Comparison of ENCODE assay signal across 16 mouse cellular contexts in genomic region chr12:75995086-75995485, GRCm38 (mm10).
DNase-seq lines count a peak whose midpoint lies in the region; ATAC-seq and TF ChIP-seq lines count a peak whose summit lies in the region.
"Had no signal": no experiment of that assay in that cellular context is flagged by ENCODE, and none has a peak within 500 bp of the region (broad histone marks: within the 10 kb centered on the region; RNA-seq: fewer than 3 reads in every experiment).

No protein-coding gene starts in this region.

- H3K4me1 ChIP-seq in heart, embryonic 14.5 days (ENCODE audit: control insufficient read depth in 2 of 2, insufficient read depth in 2 of 2, low read length in 2 of 2): peaks cover 4 to 22% of the 10 kb centered on the region in 2 experiments
- no peaks in the 10 kb centered on the region for H3K4me1 ChIP-seq in heart, embryonic 10.5 days
- no peaks in the 10 kb centered on the region for H3K4me1 ChIP-seq in lung, embryonic 14.5 days (ENCODE audit: insufficient read depth)
- no peaks in the 10 kb centered on the region; the same call in 1 of the 2 replicates for H3K4me1 ChIP-seq in lung, adult 2 months (ENCODE audit: control insufficient read depth, insufficient read depth, low read length)
- H3K4me1 ChIP-seq: embryonic facial prominence, embryonic 15.5 days; liver, embryonic 12.5 days; megakaryocyte, embryonic 14.5 days had no signal

- TF ChIP-seq CTCF in lung, embryonic 14.5 days (IDR thresholded peaks at IDR 0.05; ENCODE audit: low read depth): no peak
- TF ChIP-seq CTCF in lung, adult 2 months (IDR thresholded peaks at IDR 0.05; ENCODE audit: insufficient read depth, low read length): no peak

- no peaks in the 10 kb centered on the region for H3K9me3 ChIP-seq in heart, embryonic 14.5 days (ENCODE audit: control insufficient read depth, low read length)
- H3K9me3 ChIP-seq in heart, embryonic 10.5 days: no peaks in the 10 kb centered on the region
- H3K9me3 ChIP-seq in lung, embryonic 14.5 days (ENCODE audit: low read depth, low read length): no peaks in the 10 kb centered on the region
- H3K9me3 ChIP-seq: embryonic facial prominence, embryonic 15.5 days; liver, embryonic 12.5 days; megakaryocyte, embryonic 14.5 days had no signal

- TF ChIP-seq POLR2A in lung, adult 2 months (IDR thresholded peaks at IDR 0.05; ENCODE audit: borderline replicate concordance, extremely low read depth, low read depth, low read length): no peak

- no peak for DNase-seq in heart, embryonic 10.5 days (ENCODE audit: low spot score)
- peak; percentile 94 for DNase-seq in lung, embryonic 14.5 days
- no peak for DNase-seq in lung, adult 2 months
- DNase-seq in adipocyte (ENCODE audit: low spot score): peak; percentile 55
- DNase-seq in lung, postnatal 10 days: peak; percentile 63
- no peak for DNase-seq in testis, postnatal 10 days (ENCODE audit: low spot score)
- DNase-seq in urinary bladder, postnatal 36 days (ENCODE audit: low spot score in 2 of 2): no peak
- DNase-seq: cerebellum, postnatal 36 days; gastrocnemius, postnatal 36 days had no signal

- ATAC-seq in heart, embryonic 14.5 days (ENCODE audit: insufficient number of reproducible peaks, insufficient read depth, low FRiP score, low read depth): no peak
- ATAC-seq in lung, embryonic 14.5 days (ENCODE audit: insufficient read depth): peak; percentile 82
- ATAC-seq: forebrain, embryonic 16.5 days; intestine, postnatal 0 days; liver, embryonic 12.5 days had no signal

- H3K4me3 ChIP-seq in heart, embryonic 14.5 days (ENCODE audit: control insufficient read depth in 1 of 2, insufficient read depth in 1 of 2, low read depth in 1 of 2, low read length in 2 of 2): no peak overlapping the region
- H3K4me3 ChIP-seq in heart, embryonic 10.5 days: no peak overlapping the region
- no peak overlapping the region for H3K4me3 ChIP-seq in lung, embryonic 14.5 days (ENCODE audit: low read depth, low read length)
- no peak overlapping the region for H3K4me3 ChIP-seq in lung, adult 2 months (replicated peaks; ENCODE audit: extremely low read depth, low read depth, low read length)
- H3K4me3 ChIP-seq: embryonic facial prominence, embryonic 15.5 days; liver, embryonic 12.5 days; megakaryocyte, embryonic 14.5 days had no signal

- H3K27me3 ChIP-seq in heart, embryonic 14.5 days (ENCODE audit: control insufficient read depth, insufficient read depth, low read length): no peaks in the 10 kb centered on the region
- no peaks in the 10 kb centered on the region for H3K27me3 ChIP-seq in heart, embryonic 10.5 days (ENCODE audit: insufficient read depth, poor library complexity, severe bottlenecking)
- H3K27me3 ChIP-seq in lung, embryonic 14.5 days (ENCODE audit: insufficient read depth, low read length): no peaks in the 10 kb centered on the region
- H3K27me3 ChIP-seq: CH12.LX; embryonic facial prominence, embryonic 15.5 days; liver, embryonic 12.5 days; megakaryocyte, embryonic 14.5 days had no signal

- peak overlapping the region; percentile 24 to 32; a peak in 3 of 4 replicates for H3K27ac ChIP-seq in heart, embryonic 14.5 days (replicated peaks in 1 of 2; ENCODE audit: control insufficient read depth in 1 of 2, insufficient read depth in 1 of 2, low read depth in 2 of 2, low read length in 2 of 2)
- no peak overlapping the region for H3K27ac ChIP-seq in heart, embryonic 10.5 days
- no peak overlapping the region for H3K27ac ChIP-seq in lung, embryonic 14.5 days (ENCODE audit: low read depth)
- H3K27ac ChIP-seq: embryonic facial prominence, embryonic 15.5 days; liver, embryonic 12.5 days had no signal

- peaks cover 62% of the 10 kb centered on the region for H3K36me3 ChIP-seq in heart, embryonic 14.5 days (ENCODE audit: control insufficient read depth, insufficient read depth, low read length)
- H3K36me3 ChIP-seq in heart, embryonic 10.5 days: peaks cover 80% of the 10 kb centered on the region
- peaks cover 49% of the 10 kb centered on the region for H3K36me3 ChIP-seq in lung, embryonic 14.5 days (ENCODE audit: insufficient read depth)
- H3K36me3 ChIP-seq: liver, embryonic 12.5 days had no signal

- H3K4me2 ChIP-seq in heart, embryonic 14.5 days (ENCODE audit: low read length): peak overlapping the region; percentile 23; the same call in 1 of the 2 replicates
- H3K4me2 ChIP-seq in lung, embryonic 14.5 days: no peak overlapping the region
- H3K4me2 ChIP-seq: embryonic facial prominence, embryonic 15.5 days; liver, embryonic 12.5 days had no signal

- WGBS in heart, embryonic 14.5 days: 7% methylated on average over 2 of the region's 2 CpGs
- WGBS in heart, embryonic 10.5 days: 50% methylated on average over 2 of the region's 2 CpGs
- WGBS in lung, embryonic 14.5 days: 16% methylated on average over 2 of the region's 2 CpGs
- 23% methylated on average over 2 of the region's 2 CpGs for WGBS in lung, adult 2 months

- no peak overlapping the region for H3K9ac ChIP-seq in heart, embryonic 14.5 days (ENCODE audit: low read length)
- H3K9ac ChIP-seq in lung, embryonic 14.5 days: no peak overlapping the region
- H3K9ac ChIP-seq: embryonic facial prominence, embryonic 15.5 days; liver, embryonic 12.5 days had no signal

Comparison
In these comparisons a context has a peak if more than half of its experiments do, and no peak if none do; other contexts are left out.
1. H3K27ac ChIP-seq: peak in heart, embryonic 14.5 days (2 of 2); none in heart, embryonic 10.5 days (single experiment) and lung, embryonic 14.5 days (single experiment).
2. DNase-seq: peak in lung, embryonic 14.5 days (single experiment), adipocyte (single experiment) and lung, postnatal 10 days (single experiment); none in heart, embryonic 10.5 days (single experiment), lung, adult 2 months (single experiment), testis, postnatal 10 days (single experiment) and urinary bladder, postnatal 36 days (0 of 2).